Mouse (Mus musculus): Measurements from ENCODE around the gene AW822073.
A peak's percentile ranks its signal among the peaks of the same experiment; 100 is the strongest.
"Not testable (repeated sequence)": the region's sequence is repeated elsewhere in the genome, so short reads cannot be mapped to it uniquely, and the experiment has no call there.

Gene AW822073

GRCm38 (mm10) chr10:58224827-58225785 is at the start of gene AW822073:
Gene AW822073 (minus strand): TSS chr10:58224930.
- not testable (repeated sequence) for DNase-seq (ENCODE audit: low spot score)

- no peak for DNase-seq (ENCODE audit: low spot score)
Observed at GRCm38 (mm10) chr10:58258466-58258865, 33.7 kb upstream of the AW822073 start.

GRCm38 (mm10) chr10:58255954-58256353 is 31.2 kb upstream of the AW822073 start:
- no peak for DNase-seq (ENCODE audit: low spot score)

GRCm38 (mm10) chr10:58255213-58255892 is 30.6 kb upstream of the AW822073 start, which contains the start of gene Gcc2:
Gene Gcc2 (plus strand): TSS chr10:58255497.
- DNase-seq (ENCODE audit: low spot score), result peak; percentile 89

GRCm38 (mm10) chr10:58254635-58255175 is 30.0 kb upstream of the AW822073 start:
- DNase-seq (ENCODE audit: low spot score), result peak; percentile 30

GRCm38 (mm10) chr10:58249535-58249934 is 24.8 kb upstream of the AW822073 start:
- no peak for DNase-seq (ENCODE audit: low spot score)

- not testable (repeated sequence) for DNase-seq (ENCODE audit: low spot score)
Observed at GRCm38 (mm10) chr10:58238984-58239740, 14.4 kb upstream of the AW822073 start.

GRCm38 (mm10) chr10:58236613-58237012 is 11.9 kb upstream of the AW822073 start, which contains the start of gene Gm4981:
Gene Gm4981 (minus strand): TSS chr10:58236701.
- DNase-seq (ENCODE audit: low spot score), result no peak

DNA sequence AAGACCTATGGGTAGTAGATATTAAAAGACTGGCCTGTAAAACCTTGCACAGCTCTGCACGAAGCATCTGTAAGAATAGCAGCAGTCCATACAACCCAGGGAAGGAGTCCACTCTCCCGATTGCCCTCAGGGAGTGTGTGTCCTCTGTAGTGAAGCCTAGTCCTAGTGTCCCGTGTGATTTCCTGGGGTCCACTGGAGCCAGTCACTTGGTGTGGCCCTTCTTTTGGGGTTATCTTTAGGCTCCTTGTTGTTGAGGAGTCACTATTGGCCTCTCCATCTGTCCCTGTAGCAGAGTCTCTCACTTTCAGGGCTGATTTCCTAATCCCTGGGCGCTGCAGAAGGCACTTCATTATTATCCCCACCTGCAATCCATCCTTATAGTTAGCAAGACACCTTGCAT is 10.3 kb upstream of the AW822073 start:
- DNase-seq (ENCODE audit: low spot score), result not testable (repeated sequence)

DNA sequence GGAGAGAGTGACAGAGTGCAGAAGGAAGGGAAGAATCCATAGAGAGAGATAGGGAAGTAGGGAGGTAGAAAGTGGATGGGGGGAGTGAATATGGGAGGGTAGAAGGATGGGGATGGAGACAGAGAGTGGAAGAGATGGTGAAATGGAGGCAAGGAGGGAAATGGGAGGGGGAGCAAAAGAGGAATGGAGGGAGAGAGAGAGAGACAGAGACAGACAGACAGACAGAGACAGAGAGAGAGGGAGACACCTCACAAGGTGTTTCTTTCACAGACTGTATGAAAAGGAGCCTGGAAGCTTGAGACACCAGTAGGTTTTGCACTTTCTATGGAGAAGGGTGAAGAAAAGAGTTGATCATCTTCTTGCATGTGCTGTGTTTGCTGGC is 9.0 kb upstream of the AW822073 start:
- not testable (repeated sequence) for DNase-seq (ENCODE audit: low spot score)

- not testable (repeated sequence) for DNase-seq (ENCODE audit: low spot score)
Observed at GRCm38 (mm10) chr10:58233054-58233739, 8.5 kb upstream of the AW822073 start.

- not testable (repeated sequence) for DNase-seq (ENCODE audit: low spot score)
Observed at GRCm38 (mm10) chr10:58232641-58232969, 7.9 kb upstream of the AW822073 start, which contains the start of gene Duxf3. Gene Duxf3 (minus strand): TSS chr10:58232675.

GRCm38 (mm10) chr10:58231779-58232640 is 7.3 kb upstream of the AW822073 start:
- DNase-seq (ENCODE audit: low spot score), result not testable (repeated sequence)

DNA sequence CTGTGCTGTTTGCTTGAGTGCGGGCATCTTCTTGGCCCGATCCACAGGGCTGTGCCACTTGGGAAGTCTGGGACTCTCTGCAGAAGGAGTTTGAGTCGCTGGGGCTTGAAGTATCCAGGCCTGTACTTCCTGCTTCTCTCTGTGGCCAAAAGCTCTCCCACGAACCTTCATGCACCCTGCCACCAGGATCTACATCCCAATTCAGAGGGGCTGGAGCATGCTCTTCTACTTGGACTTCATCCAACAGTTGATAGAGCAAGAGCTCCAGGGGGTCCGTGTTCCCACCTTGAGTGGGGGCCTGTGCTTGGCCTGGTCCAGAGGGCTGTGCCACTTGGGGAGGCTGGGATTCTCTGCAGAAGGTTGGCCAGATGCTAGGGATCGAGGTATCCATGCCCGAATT is 6.4 kb upstream of the AW822073 start:
- not testable (repeated sequence) for DNase-seq (ENCODE audit: low spot score)

DNA sequence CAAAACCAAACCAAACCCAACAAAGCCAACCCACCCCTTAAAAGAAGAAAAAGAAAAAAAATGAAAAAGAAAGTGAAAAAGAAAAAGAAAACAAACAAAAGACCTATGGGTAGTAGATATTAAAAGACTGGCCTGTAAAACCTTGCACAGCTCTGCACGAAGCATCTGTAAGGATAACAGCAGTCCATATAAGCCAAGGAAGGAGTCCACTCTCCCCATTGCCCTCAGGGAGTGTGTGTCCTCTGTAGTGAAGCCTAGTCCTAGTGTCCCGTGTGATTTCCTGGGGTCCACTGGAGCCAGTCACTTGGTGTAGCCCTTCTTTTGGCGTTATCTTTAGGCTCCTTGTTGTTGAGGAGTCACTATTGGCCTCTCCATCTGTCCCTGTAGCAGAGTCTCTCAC is 5.3 kb upstream of the AW822073 start:
- not testable (repeated sequence) for DNase-seq (ENCODE audit: low spot score)

- not testable (repeated sequence) for DNase-seq (ENCODE audit: low spot score)
Observed at GRCm38 (mm10) chr10:58227798-58228197, 3.1 kb upstream of the AW822073 start.

DNA sequence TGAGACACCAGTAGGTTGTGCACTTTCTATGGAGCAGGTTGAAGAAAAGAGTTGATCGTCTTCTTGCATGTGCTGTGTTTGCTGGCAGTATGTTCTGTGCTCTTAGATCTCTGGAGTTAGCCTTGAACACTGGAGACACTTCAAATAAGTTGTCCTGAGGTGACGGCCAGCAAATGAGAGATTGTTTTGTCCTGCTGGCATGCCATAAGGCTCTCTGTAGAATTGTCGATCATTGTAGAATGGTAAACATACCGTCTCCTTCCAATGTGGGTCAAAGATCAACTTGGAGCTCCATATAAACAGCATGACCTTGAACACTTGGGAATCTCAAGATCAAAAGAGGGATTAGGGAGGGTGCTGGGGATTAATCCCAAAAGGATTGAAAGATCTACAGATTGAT is 1.6 kb upstream of the AW822073 start:
- peak; percentile 14 for DNase-seq (ENCODE audit: low spot score)

DNA sequence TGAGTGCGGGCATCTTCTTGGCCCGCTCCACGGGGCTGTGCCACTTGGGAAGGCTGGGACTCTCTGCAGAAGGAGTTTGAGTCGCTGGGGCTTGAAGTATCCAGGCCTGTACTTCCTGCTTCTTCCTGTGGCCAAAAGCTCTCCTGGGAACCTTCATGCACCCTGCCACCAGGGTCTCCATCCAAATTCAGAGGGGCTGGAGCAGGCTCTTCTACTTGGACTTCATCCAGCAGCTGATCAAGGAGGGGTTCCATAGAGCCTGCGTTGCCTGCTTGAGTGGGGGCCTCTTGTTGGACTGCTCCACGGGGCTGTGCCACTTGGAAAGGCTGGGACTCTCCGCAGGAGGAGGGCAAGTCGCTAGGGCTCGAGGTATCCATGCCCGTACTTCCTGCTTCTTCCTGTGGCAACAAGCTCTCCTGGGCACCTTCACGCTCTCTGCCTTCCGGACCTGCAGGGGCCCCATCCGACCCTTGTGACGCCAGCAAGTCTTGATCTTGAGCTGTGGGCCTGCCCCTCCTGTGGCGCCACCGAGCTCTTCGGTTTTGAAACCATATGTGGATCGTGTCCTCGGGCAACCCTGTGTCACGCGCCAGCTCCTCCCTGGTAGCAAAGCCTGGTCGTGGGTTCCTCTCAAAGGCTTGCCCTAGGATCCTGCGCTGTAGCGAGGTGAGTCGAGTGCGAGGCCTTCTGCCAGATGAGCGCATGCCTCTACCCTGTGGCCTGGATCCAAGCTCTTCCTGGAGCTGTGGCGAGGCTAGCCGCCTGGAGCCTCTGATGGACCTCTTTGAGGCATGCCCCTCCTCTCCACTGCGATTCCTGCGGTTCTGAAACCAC is 541 bp downstream of the AW822073 start:
- DNase-seq (ENCODE audit: low spot score), result not testable (repeated sequence)

- not testable (repeated sequence) for DNase-seq (ENCODE audit: low spot score)
Observed at GRCm38 (mm10) chr10:58223161-58223560, 1.6 kb downstream of the AW822073 start.
